Mouse (Mus musculus) urinary bladder, postnatal 10 days (tissue): Measurements from ENCODE around the gene Osbpl10.
"Not testable (repeated sequence)": the region's sequence is repeated elsewhere in the genome, so short reads cannot be mapped to it uniquely, and the experiment has no call there.

Experiments used
- DNase-seq: peaks from one replicate; pipeline ENCODE4 v3.0.0; 2022; ENCODE audit warnings: low spot score

Gene Osbpl10

GRCm38 (mm10) chr9:115221265-115221664, 242.9 kb downstream of the Osbpl10 start:
- no peak for DNase-seq

- DNase-seq: no peak
Observed at GRCm38 (mm10) chr9:115224744-115225354, 246.5 kb downstream of the Osbpl10 start.

- DNase-seq: no peak
Observed at GRCm38 (mm10) chr9:115229145-115229544, 250.8 kb downstream of the Osbpl10 start.

- DNase-seq: no peak
Observed at GRCm38 (mm10) chr9:115229676-115230075, 251.3 kb downstream of the Osbpl10 start.

GRCm38 (mm10) chr9:115230141-115230540, 251.8 kb downstream of the Osbpl10 start:
- no peak for DNase-seq

- DNase-seq: no peak
Observed at GRCm38 (mm10) chr9:115231476-115231875, 253.1 kb downstream of the Osbpl10 start.

GRCm38 (mm10) chr9:115233721-115234120, 255.4 kb downstream of the Osbpl10 start:
- DNase-seq: no peak

GRCm38 (mm10) chr9:115234561-115234960, 256.2 kb downstream of the Osbpl10 start:
- no peak for DNase-seq

- DNase-seq: no peak
Observed at GRCm38 (mm10) chr9:115236352-115236841, 258.0 kb downstream of the Osbpl10 start.

GRCm38 (mm10) chr9:115237943-115238342, 259.6 kb downstream of the Osbpl10 start:
- DNase-seq: no peak

GRCm38 (mm10) chr9:115239861-115240260, 261.5 kb downstream of the Osbpl10 start:
- no peak for DNase-seq

GRCm38 (mm10) chr9:115243630-115244029, 265.3 kb downstream of the Osbpl10 start:
- no peak for DNase-seq

- DNase-seq: no peak
Observed at GRCm38 (mm10) chr9:115245092-115245491, 266.7 kb downstream of the Osbpl10 start.

- DNase-seq: no peak
Observed at GRCm38 (mm10) chr9:115249145-115249544, 270.8 kb downstream of the Osbpl10 start.

GRCm38 (mm10) chr9:115257733-115258286, 279.4 kb downstream of the Osbpl10 start:
- no peak for DNase-seq

GRCm38 (mm10) chr9:115259866-115260265, 281.5 kb downstream of the Osbpl10 start:
- DNase-seq: no peak

GRCm38 (mm10) chr9:115260464-115260863, 282.1 kb downstream of the Osbpl10 start:
- no peak for DNase-seq

GRCm38 (mm10) chr9:115261456-115261855, 283.1 kb downstream of the Osbpl10 start:
- no peak for DNase-seq

GRCm38 (mm10) chr9:115261896-115262295, 283.5 kb downstream of the Osbpl10 start:
- DNase-seq: no peak

- no peak for DNase-seq
Observed at GRCm38 (mm10) chr9:115271556-115271955, 293.2 kb downstream of the Osbpl10 start.

- not testable (repeated sequence) for DNase-seq
Observed at GRCm38 (mm10) chr9:115272451-115272850, 294.1 kb downstream of the Osbpl10 start.

GRCm38 (mm10) chr9:115273095-115273649, 294.8 kb downstream of the Osbpl10 start:
- DNase-seq: no peak

- DNase-seq: no peak
Observed at GRCm38 (mm10) chr9:115274806-115275205, 296.4 kb downstream of the Osbpl10 start.

- no peak for DNase-seq
Observed at GRCm38 (mm10) chr9:115278641-115279040, 300.3 kb downstream of the Osbpl10 start.
